In genomic region chr10:93833699-93834393, GRCm38 (mm10) we compare ENCODE assay signal across 8 mouse cellular contexts. TPM values are rescaled to one million over a fixed set of nuclear protein-coding genes. Genes with fewer than 3 reads are reported as not detected.
DNase-seq lines count a peak whose midpoint lies in the region; ATAC-seq and TF ChIP-seq lines count a peak whose summit lies in the region.

No protein-coding gene starts in this region.

- H3K9ac ChIP-seq in CH12.LX (ENCODE audit: insufficient read depth, low read depth), result peak overlapping the region; percentile 87
- peak overlapping the region; percentile 62 for H3K9ac ChIP-seq in heart, embryonic 14.5 days (ENCODE audit: low read length)

- TF ChIP-seq POLR2A in CH12.LX (IDR thresholded peaks at IDR 0.05; ENCODE audit: low read depth, low read length), result peak; percentile 51; the same call in 1 of the 2 replicates

- in situ Hi-C loops in CH12.LX (cut with MboI; ENCODE audit: low pct_ligation_motif_present, low pct_unique_long_range_greater_than_20kb, low sequenced_read_pairs), result loop anchor here (10.0 kb wide), 1 partner anchor 271 kb away; no protein-coding TSS in a partner anchor

- DNase-seq in CH12.LX (ENCODE audit: extremely low read depth), result peak; percentile 64
- peak; percentile 83 for DNase-seq in adrenal gland, postnatal 25 days
- peak; percentile 95 for DNase-seq in embryonic facial prominence, embryonic 10.5 days (ENCODE audit: low spot score)
- peak; percentile 78 for DNase-seq in kidney, postnatal 10 days
- peak; percentile 21 for DNase-seq in skeletal muscle tissue, adult 2 months (ENCODE audit: low read depth, low spot score)
- DNase-seq in layer of hippocampus, adult 11-12 months (ENCODE audit: low spot score), result no peak

- no peaks in the 10 kb centered on the region for H3K9me3 ChIP-seq in CH12.LX (replicated peaks; ENCODE audit: low read length)
- no peaks in the 10 kb centered on the region for H3K9me3 ChIP-seq in embryonic facial prominence, embryonic 10.5 days
- no peaks in the 10 kb centered on the region for H3K9me3 ChIP-seq in heart, embryonic 14.5 days (ENCODE audit: control insufficient read depth, low read length)

- H3K27ac ChIP-seq in CH12.LX (ENCODE audit: insufficient read depth, low read depth) (peak overlapping the region; percentile 45), macrophage (no peak overlapping the region)
- peak overlapping the region; percentile 85 for H3K27ac ChIP-seq in embryonic facial prominence, embryonic 10.5 days (replicated peaks)
- no peak overlapping the region for H3K27ac ChIP-seq in heart, embryonic 14.5 days (replicated peaks in 1 of 2; ENCODE audit: control insufficient read depth in 1 of 2, insufficient read depth in 1 of 2, low read depth in 2 of 2, low read length in 2 of 2)

- peaks cover 10 to 49% of the 10 kb centered on the region in 2 experiments for H3K4me1 ChIP-seq in CH12.LX (ENCODE audit: control insufficient read depth in 1 of 2, insufficient read depth in 2 of 2)
- H3K4me1 ChIP-seq in embryonic facial prominence, embryonic 10.5 days, result peaks cover 28% of the 10 kb centered on the region
- peaks cover 6 to 9% of the 10 kb centered on the region in 2 experiments; a peak in 2 of 4 replicates for H3K4me1 ChIP-seq in heart, embryonic 14.5 days (ENCODE audit: control insufficient read depth in 2 of 2, insufficient read depth in 2 of 2, low read length in 2 of 2)

- no peak for TF ChIP-seq RAD21 in CH12.LX (IDR thresholded peaks at IDR 0.05; ENCODE audit: low read depth, low read length)

- peaks cover 56% of the 10 kb centered on the region for H3K79me2 ChIP-seq in CH12.LX (replicated peaks; ENCODE audit: control insufficient read depth, extremely low read depth, insufficient read depth, poor library complexity, severe bottlenecking)
- no peaks in the 10 kb centered on the region for H3K79me2 ChIP-seq in macrophage (ENCODE audit: inconsistent target)

- dilution Hi-C loops in CH12.LX (cut with MboI; ENCODE audit: extremely low pct_ligation_motif_present, extremely low pct_unique_long_range_greater_than_20kb, low sequenced_read_pairs), result no loop called here

- under 1% methylated on average over 74 of the region's 75 CpGs for WGBS in embryonic facial prominence, embryonic 10.5 days
- under 1% methylated on average over 74 of the region's 75 CpGs for WGBS in heart, embryonic 14.5 days
- under 1% methylated on average over 74 of the region's 75 CpGs for WGBS in macrophage (ENCODE audit: missing documents)

- peak; percentile 79 for ATAC-seq in heart, embryonic 14.5 days (ENCODE audit: insufficient number of reproducible peaks, insufficient read depth, low FRiP score, low read depth)

- TF ChIP-seq CTCF in CH12.LX (conservative IDR thresholded peaks at IDR 0.05 in 1 of 2, IDR thresholded peaks at IDR 0.05 in 1 of 2; ENCODE audit: low read depth in 2 of 2, low read length in 2 of 2), result no peak; a peak in 1 of 4 replicates

- H3K36me3 ChIP-seq in CH12.LX (replicated peaks in 1 of 2; ENCODE audit: control insufficient read depth in 1 of 2, insufficient read depth in 1 of 2, low read length in 1 of 2), result no peaks in the 10 kb centered on the region
- H3K36me3 ChIP-seq in embryonic facial prominence, embryonic 10.5 days (replicated peaks), result no peaks in the 10 kb centered on the region
- no peaks in the 10 kb centered on the region for H3K36me3 ChIP-seq in heart, embryonic 14.5 days (ENCODE audit: control insufficient read depth, insufficient read depth, low read length)
- H3K36me3 ChIP-seq in macrophage (ENCODE audit: inconsistent target), result no peaks in the 10 kb centered on the region

- no peak; the same call in 1 of the 2 replicates for TF ChIP-seq EP300 in CH12.LX (IDR thresholded peaks at IDR 0.05; ENCODE audit: low read length)

- H3K27me3 ChIP-seq in CH12.LX (replicated peaks), result peaks cover 8% of the 10 kb centered on the region
- peaks cover 66% of the 10 kb centered on the region for H3K27me3 ChIP-seq in embryonic facial prominence, embryonic 10.5 days (replicated peaks; ENCODE audit: low read depth, poor library complexity, severe bottlenecking)
- peaks cover 72% of the 10 kb centered on the region for H3K27me3 ChIP-seq in heart, embryonic 14.5 days (ENCODE audit: control insufficient read depth, insufficient read depth, low read length)

- H3K4me2 ChIP-seq in CH12.LX (ENCODE audit: insufficient read depth, low read depth, poor library complexity, severe bottlenecking), result peak overlapping the region; percentile 76
- peak overlapping the region; percentile 100 for H3K4me2 ChIP-seq in heart, embryonic 14.5 days (ENCODE audit: low read length)

- H3K4me3 ChIP-seq in CH12.LX (replicated peaks in 1 of 3; ENCODE audit: low read depth in 2 of 3, low read length in 2 of 3, poor library complexity in 1 of 3) (peak overlapping the region; percentile 51 to 91 (median 81)), macrophage (ENCODE audit: inconsistent target) (peak overlapping the region; percentile 20; the same call in 1 of the 2 replicates)
- peak overlapping the region; percentile 85 for H3K4me3 ChIP-seq in embryonic facial prominence, embryonic 10.5 days
- H3K4me3 ChIP-seq in heart, embryonic 14.5 days (ENCODE audit: control insufficient read depth in 1 of 2, insufficient read depth in 1 of 2, low read depth in 1 of 2, low read length in 2 of 2), result peak overlapping the region; percentile 67 to 78

TF ChIP-seq in CH12.LX, 34 proteins besides CTCF, POLR2A, EP300 and RAD21 (continues in another document):
- no peak for TF ChIP-seq TBP (conservative IDR thresholded peaks at IDR 0.05; ENCODE audit: low read depth, low read length)
- TF ChIP-seq USF1 (IDR thresholded peaks at IDR 0.05; ENCODE audit: low read depth, low read length), result no peak
- no peak for TF ChIP-seq POLR2AphosphoS2 (IDR thresholded peaks at IDR 0.05; ENCODE audit: low read depth, low read length)
- TF ChIP-seq ZNF384 (IDR thresholded peaks at IDR 0.05; ENCODE audit: low read depth, low read length), result no peak
- no peak for TF ChIP-seq USF2 (conservative IDR thresholded peaks at IDR 0.05; ENCODE audit: low read depth, low read length)
- TF ChIP-seq HCFC1 (IDR thresholded peaks at IDR 0.05; ENCODE audit: low read depth, low read length), result 0 out of 2 replicates have a peak, but pooled peaks have one; percentile 30
- no peak for TF ChIP-seq ZC3H11A (IDR thresholded peaks at IDR 0.05; ENCODE audit: low read depth, low read length)
- TF ChIP-seq JUN (IDR thresholded peaks at IDR 0.05; ENCODE audit: insufficient read depth, low read depth, low read length), result no peak
- TF ChIP-seq CHD2 (IDR thresholded peaks at IDR 0.05; ENCODE audit: low read length), result no peak
- TF ChIP-seq MEF2A (IDR thresholded peaks at IDR 0.05; ENCODE audit: borderline replicate concordance, low read depth, low read length), result no peak
- no peak for TF ChIP-seq JUND (conservative IDR thresholded peaks at IDR 0.05; ENCODE audit: low read depth, low read length)
- TF ChIP-seq MAZ (IDR thresholded peaks at IDR 0.05; ENCODE audit: low read depth, low read length), result no peak; the same call in 1 of the 2 replicates
- peak; percentile 65; the same call in 1 of the 2 replicates for TF ChIP-seq NELFE (IDR thresholded peaks at IDR 0.05; ENCODE audit: low read depth, low read length)
- 0 out of 2 replicates have a peak, but pooled peaks have one; percentile 24 for TF ChIP-seq KAT2A (IDR thresholded peaks at IDR 0.05; ENCODE audit: insufficient replicate concordance, low read length)
- no peak; the same call in 1 of the 2 replicates for TF ChIP-seq MXI1 (IDR thresholded peaks at IDR 0.05; ENCODE audit: low read depth, low read length)
- no peak for TF ChIP-seq SMC3 (IDR thresholded peaks at IDR 0.05; ENCODE audit: low read depth, low read length)
- TF ChIP-seq SIN3A (IDR thresholded peaks at IDR 0.05; ENCODE audit: low read length), result 0 out of 2 replicates have a peak, but pooled peaks have one; percentile 5
- no peak for TF ChIP-seq CHD1 (IDR thresholded peaks at IDR 0.05; ENCODE audit: low read depth, low read length)
- TF ChIP-seq ELF1 (IDR thresholded peaks at IDR 0.05; ENCODE audit: low read depth, low read length), result 0 out of 2 replicates have a peak, but pooled peaks have one; percentile 8
- peak; percentile 55 for TF ChIP-seq NRF1 (IDR thresholded peaks at IDR 0.05; ENCODE audit: low read depth, low read length)
- TF ChIP-seq MAFK (IDR thresholded peaks at IDR 0.05; ENCODE audit: insufficient replicate concordance, low read length), result no peak
- TF ChIP-seq ETS1 (conservative IDR thresholded peaks at IDR 0.05; ENCODE audit: low read depth, low read length), result no peak
- TF ChIP-seq MAX (IDR thresholded peaks at IDR 0.05; ENCODE audit: low read length), result peak; percentile 2; the same call in 1 of the 2 replicates
- TF ChIP-seq RCOR1 (conservative IDR thresholded peaks at IDR 0.05; ENCODE audit: low read depth, low read length), result no peak
- no peak for TF ChIP-seq MYC (IDR thresholded peaks at IDR 0.05; ENCODE audit: low read depth, low read length)
- no peak for TF ChIP-seq ZKSCAN1 (IDR thresholded peaks at IDR 0.05; ENCODE audit: borderline replicate concordance, low read depth, low read length)
- TF ChIP-seq BHLHE40 (IDR thresholded peaks at IDR 0.05; ENCODE audit: low read depth, low read length), result peak; percentile 38
- TF ChIP-seq GABPA (IDR thresholded peaks at IDR 0.05; ENCODE audit: insufficient replicate concordance, low read depth, low read length), result no peak
- TF ChIP-seq TCF12 (IDR thresholded peaks at IDR 0.05; ENCODE audit: low read depth, low read length), result peak; percentile 80
- TF ChIP-seq UBTF (IDR thresholded peaks at IDR 0.05; ENCODE audit: low read depth, low read length), result no peak
- no peak for TF ChIP-seq E2F4 (IDR thresholded peaks at IDR 0.05; ENCODE audit: insufficient replicate concordance, low read depth, low read length)
- no peak for TF ChIP-seq IRF4 (IDR thresholded peaks at IDR 0.05; ENCODE audit: low read depth, low read length)

RNA-seq across cellular contexts. Expression of gene Usp44, which starts 2.5 kb away (rescaled TPM):
- total RNA-seq in CH12.LX (2012; rRNA removed), result 17.8 and 28.2 TPM in 2 replicates
- total RNA-seq in CH12.LX (2014; rRNA removed), result 4.6 and 4.9 TPM in 2 replicates
- polyA plus RNA-seq in CH12.LX (2012; ENCODE audit: insufficient read length, low read depth), result 2.7 and 2.9 TPM in 2 replicates
- not detected in 2 replicates for total RNA-seq in adrenal gland, postnatal 25 days (2021)
- polyA plus RNA-seq in embryonic facial prominence, embryonic 10.5 days (2016; fragmentation: Nextera tagmentation; extraction: Ambion mirVana), result 6.6 and 7.7 TPM in 2 replicates
- 0.15 and 0.18 TPM in 2 replicates for polyA plus RNA-seq in heart, embryonic 14.5 days (2014; fragmentation: Nextera tagmentation; extraction: Ambion mirVana)
- total RNA-seq in macrophage (2018; cell fraction: chromatin; rRNA removed), result under 1 TPM in 4 of 26 experiments, not detected in 22; 0.21 to 0.45 (median 0.27) TPM
- total RNA-seq in macrophage (2018; cell fraction: cytosol; rRNA removed), result under 1 TPM in 13 of 26 experiments, not detected in 13; 0.03 to 0.13 (median 0.06) TPM
- total RNA-seq in macrophage (2018; cell fraction: nucleus; rRNA removed), result under 1 TPM in 14 of 26 experiments, not detected in 12; 0.17 to 0.84 (median 0.29) TPM
- polyA plus RNA-seq in macrophage (2018), result 0.08 TPM in 1 of 3 replicates, not detected in the others

Comparison
In these comparisons a context has a peak if more than half of its experiments do, and no peak if none do; other contexts are left out.
1. H3K27ac ChIP-seq: peak in CH12.LX (single experiment) and embryonic facial prominence, embryonic 10.5 days (single experiment); none in heart, embryonic 14.5 days (0 of 2) and macrophage (single experiment).
2. H3K4me3 ChIP-seq: peak in every context shown above with its lines; median percentile 85 in embryonic facial prominence, embryonic 10.5 days; 81 in CH12.LX; 72 in heart, embryonic 14.5 days; 20 in macrophage.